Mouse (Mus musculus): ENCODE results near the gene Mettl6.

GRCm38 (mm10) chr14:31464176-31464575, 30.7 kb downstream of the Mettl6 start:
- TF ChIP-seq CTCF (IDR thresholded peaks at IDR 0.05; ENCODE audit: extremely low read depth, insufficient read length, insufficient replicate concordance, low read depth, low read length) (no peak), POLR2A (IDR thresholded peaks at IDR 0.05; ENCODE audit: low read depth, low read length) (no peak)
